Mouse (Mus musculus): ENCODE data around the gene Rapsn.

DNA sequence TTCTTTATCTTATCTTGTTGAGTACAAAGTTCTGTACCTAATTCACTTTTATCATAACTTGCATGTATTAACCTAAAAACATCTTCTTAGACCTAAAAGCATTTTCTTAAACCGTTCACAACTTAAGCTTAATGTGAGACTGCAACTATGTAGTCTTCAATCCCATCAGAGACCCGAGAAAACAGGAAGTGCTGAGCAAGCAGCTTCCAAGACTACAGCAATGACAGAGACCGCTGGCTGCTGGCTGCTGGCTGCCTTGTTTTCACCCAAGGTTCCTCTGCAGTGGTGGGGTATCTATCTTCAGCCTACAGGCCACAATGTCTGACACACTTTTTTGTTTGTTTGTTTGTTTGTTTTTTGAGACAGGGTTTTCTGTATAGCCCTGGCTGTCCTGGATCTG is 16.5 kb downstream of the Rapsn start:
- TF ChIP-seq GATA1 (IDR thresholded peaks at IDR 0.05; ENCODE audit: low read length) = no peak
- no peak for TF ChIP-seq TAL1 (IDR thresholded peaks at IDR 0.05; ENCODE audit: low read length)

Data from erythroblast, embryonic 14.5 days (primary cell).